Mouse (Mus musculus) testis, adult 2 months (tissue): ENCODE data around the gene Atp6v1fnb. TPM values are rescaled to one million over a fixed set of nuclear protein-coding genes. Genes with fewer than 3 reads are reported as not detected.

Source experiments
- H3K27ac ChIP-seq: fragments of 200-500 bp; 2 replicates; pipeline ENCODE4 v1.5.1; 2012; ENCODE audit warnings: low read depth, low read length; ENCODE audit not compliant: control insufficient read depth, insufficient read depth
- H3K27me3 ChIP-seq: fragments of 200-500 bp; 2 replicates; pipeline ENCODE4 v1.6.1; 2012; ENCODE audit warnings: mild to moderate bottlenecking, low read length, moderate library complexity; ENCODE audit not compliant: control insufficient read depth, insufficient read depth
- H3K36me3 ChIP-seq: fragments of 200-500 bp; 2 replicates; pipeline ENCODE4 v1.6.1; 2012; ENCODE audit warnings: mild to moderate bottlenecking, low read length; ENCODE audit not compliant: control insufficient read depth, insufficient read depth
- H3K4me1 ChIP-seq: fragments of 200-500 bp; 2 replicates; pipeline ENCODE4 v1.6.1; 2012; ENCODE audit warnings: low read length; ENCODE audit not compliant: control insufficient read depth, insufficient read depth
- H3K4me3 ChIP-seq: fragments of 200-500 bp; 2 replicates; pipeline ENCODE4 v1.5.1; 2012; ENCODE audit warnings: low read depth, mild to moderate bottlenecking, low read length, moderate library complexity, mixed read lengths; ENCODE audit not compliant: control insufficient read depth
- CTCF ChIP-seq: fragments of 200-500 bp; IDR thresholded peaks from 2 replicates; pipeline ENCODE4 v1.5.1; 2012; ENCODE audit warnings: low read depth, mild to moderate bottlenecking, inconsistent platforms, low read length, moderate library complexity; ENCODE audit not compliant: control insufficient read depth, insufficient read depth, insufficient replicate concordance
- POLR2A ChIP-seq: fragments of 200-500 bp; IDR thresholded peaks from 2 replicates; pipeline ENCODE4 v1.6.1; 2012; ENCODE audit warnings: low read depth, mild to moderate bottlenecking, inconsistent platforms, low read length, moderate library complexity; ENCODE audit not compliant: control insufficient read depth
- polyA plus RNA-seq: library from polyadenylated mRNA; depleted of rRNA; stranded (reverse); fragments of >200 nt; gene quantifications from 2 replicates; pipeline ENCODE4 v1.2.3, GENCODE M21; 2012

Gene Atp6v1fnb
- polyA plus RNA-seq, 1 experiment = 26.9 TPM

DNA sequence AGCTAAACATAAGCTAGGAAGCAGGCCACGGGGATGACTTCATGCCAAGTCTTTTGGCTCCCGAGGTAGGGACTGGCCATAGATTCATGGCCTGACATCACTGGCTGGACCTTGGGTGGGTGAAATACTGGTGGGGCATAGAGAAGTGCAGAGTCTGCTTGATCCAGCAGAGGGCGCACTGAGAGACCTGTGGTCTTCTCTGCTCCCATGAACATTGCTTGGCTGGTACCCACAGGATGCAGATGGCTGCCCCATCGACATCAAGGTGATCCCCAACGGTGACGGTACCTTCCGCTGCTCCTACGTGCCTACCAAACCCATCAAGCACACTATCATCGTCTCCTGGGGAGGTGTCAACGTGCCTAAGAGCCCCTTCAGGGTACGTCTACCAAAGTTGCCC is 26.5 kb upstream of the Atp6v1fnb start:
- Histone ChIP-seq H3K27ac (no peak overlapping the region), H3K4me3 (no peak overlapping the region), H3K27me3 (no peaks in the 10 kb centered on the region), H3K36me3 (no peaks in the 10 kb centered on the region), H3K4me1 (no peaks in the 10 kb centered on the region)
- TF ChIP-seq POLR2A (no peak), CTCF (peak; percentile 68; the same call in 1 of the 2 replicates)

GRCm38 (mm10) chr6:29445354-29445753 is 25.9 kb upstream of the Atp6v1fnb start:
- no peaks in the 10 kb centered on the region for H3K36me3 ChIP-seq
- H3K4me1 ChIP-seq = no peaks in the 10 kb centered on the region
- H3K4me3 ChIP-seq = no peak overlapping the region
- H3K27ac ChIP-seq = no peak overlapping the region
- H3K27me3 ChIP-seq = no peaks in the 10 kb centered on the region
- no peak for TF ChIP-seq CTCF
- no peak for TF ChIP-seq POLR2A

GRCm38 (mm10) chr6:29449858-29450257 is 21.4 kb upstream of the Atp6v1fnb start:
- no peaks in the 10 kb centered on the region for H3K27me3 ChIP-seq
- TF ChIP-seq POLR2A (no peak), CTCF (no peak)
- H3K36me3 ChIP-seq = no peaks in the 10 kb centered on the region
- no peak overlapping the region for H3K27ac ChIP-seq
- no peak overlapping the region for H3K4me3 ChIP-seq
- no peaks in the 10 kb centered on the region for H3K4me1 ChIP-seq

GRCm38 (mm10) chr6:29450667-29451066 is 20.6 kb upstream of the Atp6v1fnb start:
- no peaks in the 10 kb centered on the region for H3K36me3 ChIP-seq
- no peaks in the 10 kb centered on the region for H3K4me1 ChIP-seq
- no peak overlapping the region for H3K27ac ChIP-seq
- TF ChIP-seq CTCF = no peak
- TF ChIP-seq POLR2A = no peak
- H3K27me3 ChIP-seq = no peaks in the 10 kb centered on the region
- H3K4me3 ChIP-seq = no peak overlapping the region

DNA sequence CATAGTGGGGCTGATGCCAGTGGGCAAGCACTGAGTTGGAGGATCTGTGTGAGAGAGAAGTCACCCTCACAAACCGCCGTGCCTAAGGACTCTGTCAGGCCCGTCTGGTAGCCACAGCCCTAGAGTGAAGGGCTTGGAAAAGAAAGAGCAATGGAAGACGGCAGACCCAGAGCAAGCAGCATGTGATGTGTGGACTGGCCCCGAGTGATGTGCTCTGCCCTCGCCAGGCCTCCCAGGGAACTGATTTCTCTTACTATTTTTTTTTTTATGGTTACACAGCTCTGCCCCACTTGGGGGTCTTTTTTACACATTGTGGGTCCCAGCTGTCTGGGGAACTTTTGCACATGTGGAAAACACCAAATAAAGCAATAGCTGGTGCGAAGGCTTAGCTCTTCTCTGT is 9.7 kb upstream of the Atp6v1fnb start:
- Histone ChIP-seq H3K4me3 (no peak overlapping the region), H3K27me3 (no peaks in the 10 kb centered on the region), H3K27ac (no peak overlapping the region), H3K4me1 (no peaks in the 10 kb centered on the region), H3K36me3 (no peaks in the 10 kb centered on the region)
- TF ChIP-seq POLR2A (no peak), CTCF (no peak)

DNA sequence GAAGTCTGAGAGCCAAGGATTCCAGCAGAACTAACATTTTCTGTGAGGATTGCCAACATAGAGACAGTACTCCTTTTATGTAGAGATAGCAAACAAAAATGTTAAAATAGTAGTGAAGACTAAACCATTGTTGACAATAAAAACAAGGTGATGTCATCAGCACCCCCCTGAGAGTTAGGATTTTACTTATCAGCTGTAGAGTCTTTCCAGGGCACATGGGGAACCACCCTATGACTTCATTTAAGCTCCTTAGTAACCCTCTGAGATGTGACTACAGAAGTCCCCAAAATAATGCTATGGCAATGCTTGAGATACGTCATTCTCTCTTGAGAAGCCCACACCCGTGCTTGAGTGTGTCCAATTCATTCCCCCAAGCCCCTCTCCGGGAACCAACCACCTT is 7.8 kb upstream of the Atp6v1fnb start:
- Histone ChIP-seq H3K27ac (no peak overlapping the region), H3K4me3 (no peak overlapping the region), H3K27me3 (no peaks in the 10 kb centered on the region), H3K4me1 (no peaks in the 10 kb centered on the region), H3K36me3 (no peaks in the 10 kb centered on the region)
- TF ChIP-seq POLR2A = no peak
- TF ChIP-seq CTCF = no peak

GRCm38 (mm10) chr6:29467583-29468354 is 3.5 kb upstream of the Atp6v1fnb start, which contains the start of gene Atp6v1f:
Atp6v1f (plus strand) TSS chr6:29467718.
- H3K4me1 ChIP-seq = no peaks in the 10 kb centered on the region
- peak within 1 kb of the TSS; percentile 67 for H3K27ac ChIP-seq
- H3K27me3 ChIP-seq = no peaks in the 10 kb centered on the region
- peak within 1 kb of the TSS; percentile 88 for H3K4me3 ChIP-seq
- TF ChIP-seq POLR2A = peak; percentile 60; the same call in 1 of the 2 replicates
- no peak for TF ChIP-seq CTCF
- no peaks in the 10 kb centered on the region for H3K36me3 ChIP-seq
